Mouse (Mus musculus) lung, postnatal 0 days (tissue): ENCODE measurements around the gene Gm44973. TPM values are rescaled to one million over a fixed set of nuclear protein-coding genes. Genes with fewer than 3 reads are reported as not detected.

Experiments used
- ATAC-seq: fragments of 200-750 bp; cut with Nextera tagmentation; 2 replicates; pipeline ENCODE4 v1.8.0; 2017; ENCODE audit warnings: moderate library complexity
- DNase-seq: peaks from one replicate; pipeline ENCODE4 v3.0.0-alpha.2; 2016; ENCODE audit warnings: low spot score
- H3K27ac ChIP-seq: fragments of 300-500 bp; sonication (generic); 2 replicates; pipeline ENCODE4 v1.5.1; 2014; ENCODE audit warnings: antibody characterized with exemption, mild to moderate bottlenecking, low read length, mixed read lengths
- H3K27me3 ChIP-seq: fragments of 300-500 bp; sonication (generic); replicated peaks from 2 replicates; pipeline ENCODE4 v1.6.1; 2014; ENCODE audit warnings: low read length, mixed read lengths; ENCODE audit not compliant: insufficient read depth
- H3K36me3 ChIP-seq: fragments of 300-500 bp; sonication (generic); 2 replicates; pipeline ENCODE4 v1.6.1; 2014; ENCODE audit warnings: low read length, mixed read lengths; ENCODE audit not compliant: insufficient read depth
- H3K4me1 ChIP-seq: fragments of 300-500 bp; sonication (generic); 2 replicates; pipeline ENCODE4 v1.6.1; 2014; ENCODE audit warnings: antibody characterized with exemption, low read depth, low read length, mixed read lengths; ENCODE audit not compliant: insufficient read depth
- H3K4me2 ChIP-seq: fragments of 300-500 bp; sonication (generic); replicated peaks from 2 replicates; pipeline ENCODE4 v1.6.1; 2014; ENCODE audit warnings: low read depth, mild to moderate bottlenecking, low read length, moderate library complexity, mixed read lengths
- H3K4me3 ChIP-seq: fragments of 300-500 bp; sonication (generic); 2 replicates; pipeline ENCODE4 v1.5.1; 2014; ENCODE audit warnings: low read depth, low read length
- H3K9ac ChIP-seq: fragments of 300-500 bp; sonication (generic); replicated peaks from 2 replicates; pipeline ENCODE4 v1.6.1; 2014; ENCODE audit warnings: low read depth, mild to moderate bottlenecking
- H3K9me3 ChIP-seq: fragments of 300-500 bp; sonication (generic); 2 replicates; pipeline ENCODE4 v1.6.1; 2016; ENCODE audit warnings: low read length, mixed read lengths
- CTCF ChIP-seq: IDR thresholded peaks from 2 replicates; pipeline ENCODE4 v1.5.1; 2016; ENCODE audit warnings: antibody characterized with exemption, mild to moderate bottlenecking
- EP300 ChIP-seq: IDR thresholded peaks from 2 replicates; pipeline ENCODE4 v1.6.1; 2016; ENCODE audit warnings: antibody characterized with exemption, mild to moderate bottlenecking, control low read depth
- WGBS: fragments of 180-500 bp; shearing (Covaris S2); extraction: QIAGEN DNeasy Blood & Tissue Kit; methylation state at CpG from one replicate; pipeline ENCODE4 v1.1.7; 2014; 5-methylcytosine and 5-hydroxymethylcytosine counted together
- polyA plus RNA-seq: library from polyadenylated mRNA; unstranded; fragments of >200 nt; fragmentation: Nextera tagmentation; extraction: Ambion mirVana; gene quantifications from 2 replicates; pipeline ENCODE4 v1.2.1, GENCODE M21; 2015

Gene Gm44973
- polyA plus RNA-seq, 1 experiment from 2014 or later, result 4.4 TPM

- TF ChIP-seq EP300, result no peak
- TF ChIP-seq CTCF, result no peak
- DNase-seq (no peak), ATAC-seq (no peak)
- Histone ChIP-seq H3K36me3 (no peaks in the 10 kb centered on the region), H3K4me1 (peaks cover 20% of the 10 kb centered on the region), H3K9me3 (no peaks in the 10 kb centered on the region), H3K4me3 (peak overlapping the region; percentile 25), H3K4me2 (peak overlapping the region; percentile 94), H3K27ac (no peak overlapping the region), H3K27me3 (peaks cover 50% of the 10 kb centered on the region), H3K9ac (0 out of 2 replicates have a peak overlapping the region, but pooled peaks have one; percentile 12)
- 4% methylated on average over 45 of the region's 45 CpGs for WGBS
Measured at GRCm38 (mm10) chr7:5052931-5053343, 37.6 kb downstream of the Gm44973 start.

- 12% methylated on average over 32 of the region's 32 CpGs for WGBS
- no peak for DNase-seq
- Histone ChIP-seq H3K27ac (no peak overlapping the region), H3K36me3 (no peaks in the 10 kb centered on the region), H3K27me3 (peaks cover 54% of the 10 kb centered on the region), H3K9ac (no peak overlapping the region), H3K4me2 (peak overlapping the region; percentile 38), H3K9me3 (no peaks in the 10 kb centered on the region), H3K4me3 (peak overlapping the region; percentile 19; the same call in 1 of the 2 replicates), H3K4me1 (peaks cover 20% of the 10 kb centered on the region)
- ATAC-seq, result no peak
- TF ChIP-seq CTCF, result no peak
Measured at GRCm38 (mm10) chr7:5053456-5054179, 38.3 kb downstream of the Gm44973 start.

- H3K4me1 ChIP-seq, result peaks cover 19% of the 10 kb centered on the region
- peaks cover 54% of the 10 kb centered on the region for H3K27me3 ChIP-seq
- no peak for DNase-seq
- no peak overlapping the region for H3K27ac ChIP-seq
- H3K4me2 ChIP-seq, result peak overlapping the region; percentile 49
- no peak for ATAC-seq
- TF ChIP-seq CTCF (no peak), EP300 (no peak)
- H3K36me3 ChIP-seq, result no peaks in the 10 kb centered on the region
- no peaks in the 10 kb centered on the region for H3K9me3 ChIP-seq
- peak overlapping the region; percentile 19; the same call in 1 of the 2 replicates for H3K4me3 ChIP-seq
- no peak overlapping the region; the same call in 1 of the 2 replicates for H3K9ac ChIP-seq
- whole genome bisulfite sequencing, result 3% methylated on average over 50 of the region's 55 CpGs
Measured at GRCm38 (mm10) chr7:5056651-5057263, 41.5 kb downstream of the Gm44973 start.

GRCm38 (mm10) chr7:5057381-5057780 lies 42.1 kb downstream of the Gm44973 start:
- H3K4me3 ChIP-seq, result no peak overlapping the region

GRCm38 (mm10) chr7:5057804-5058203 lies 42.5 kb downstream of the Gm44973 start:
- Histone ChIP-seq H3K9ac (no peak overlapping the region), H3K36me3 (no peaks in the 10 kb centered on the region), H3K27me3 (peaks cover 54% of the 10 kb centered on the region), H3K27ac (no peak overlapping the region), H3K4me2 (no peak overlapping the region), H3K4me1 (peaks cover 12% of the 10 kb centered on the region), H3K4me3 (no peak overlapping the region), H3K9me3 (no peaks in the 10 kb centered on the region)
- no peak for ATAC-seq
- WGBS, result 32% methylated on average over 11 of the region's 11 CpGs
- TF ChIP-seq CTCF, result peak; percentile 30; the same call in 1 of the 2 replicates
- TF ChIP-seq EP300, result no peak
- peak; percentile 23 for DNase-seq

More at GRCm38 (mm10) chr7:5057381-5057780, 42.1 kb downstream of the Gm44973 start:
- DNase-seq (no peak), ATAC-seq (no peak)
- H3K4me1 ChIP-seq, result peaks cover 14% of the 10 kb centered on the region
- no peak overlapping the region for H3K27ac ChIP-seq
- no peaks in the 10 kb centered on the region for H3K36me3 ChIP-seq
- no peaks in the 10 kb centered on the region for H3K9me3 ChIP-seq
- TF ChIP-seq CTCF (no peak), EP300 (no peak)
- H3K4me2 ChIP-seq, result no peak overlapping the region
- H3K9ac ChIP-seq, result no peak overlapping the region; the same call in 1 of the 2 replicates
- 25% methylated on average over 8 of the region's 8 CpGs for WGBS
- peaks cover 54% of the 10 kb centered on the region for H3K27me3 ChIP-seq

GRCm38 (mm10) chr7:5058631-5059030 lies 43.3 kb downstream of the Gm44973 start:
- ATAC-seq, result no peak
- WGBS, result 86% methylated on average over 1 of the region's 1 CpGs
- no peak overlapping the region for H3K9ac ChIP-seq

More at GRCm38 (mm10) chr7:5058631-5059030, 43.3 kb downstream of the Gm44973 start:
- H3K27ac ChIP-seq, result no peak overlapping the region
- peaks cover 13% of the 10 kb centered on the region; the same call in 1 of the 2 replicates for H3K4me1 ChIP-seq
- H3K9me3 ChIP-seq, result no peaks in the 10 kb centered on the region
- H3K36me3 ChIP-seq, result no peaks in the 10 kb centered on the region
- no peak for DNase-seq
- TF ChIP-seq EP300, result no peak
- TF ChIP-seq CTCF, result no peak
- no peak overlapping the region for H3K4me3 ChIP-seq
- no peak overlapping the region for H3K4me2 ChIP-seq
- peaks cover 45% of the 10 kb centered on the region for H3K27me3 ChIP-seq
